Mouse (Mus musculus) stomach, embryonic 14.5 days (tissue): ENCODE data around the gene Herpud2. TPM values are rescaled to one million over a fixed set of nuclear protein-coding genes. Genes with fewer than 3 reads are reported as not detected.

Experiments
- ATAC-seq: fragments of 200-750 bp; cut with Nextera tagmentation; 2 replicates; pipeline ENCODE4 v1.8.0; 2017; ENCODE audit warnings: low read depth, moderate TSS enrichment; ENCODE audit not compliant: insufficient number of reproducible peaks, insufficient read depth, low FRiP score
- H3K27ac ChIP-seq: fragments of 300-500 bp; sonication (generic); 2 replicates; pipeline ENCODE4 v1.5.1; 2014; ENCODE audit warnings: mild to moderate bottlenecking, low read length, moderate library complexity, mixed read lengths
- H3K27me3 ChIP-seq: fragments of 300-500 bp; sonication (generic); 2 replicates; pipeline ENCODE4 v1.6.1; 2014; ENCODE audit warnings: low read length, control low read depth, mixed read lengths; ENCODE audit not compliant: control insufficient read depth, insufficient read depth
- H3K36me3 ChIP-seq: fragments of 300-500 bp; sonication (generic); 2 replicates; pipeline ENCODE4 v1.6.1; 2014; ENCODE audit warnings: mild to moderate bottlenecking, control low read depth, low read length, moderate library complexity, mixed read lengths; ENCODE audit not compliant: control insufficient read depth, insufficient read depth
- H3K4me1 ChIP-seq: fragments of 300-500 bp; sonication (generic); 2 replicates; pipeline ENCODE4 v1.6.1; 2014; ENCODE audit warnings: low read length, control low read depth, mixed read lengths; ENCODE audit not compliant: control insufficient read depth, insufficient read depth
- H3K4me2 ChIP-seq: fragments of 300-500 bp; sonication (generic); replicated peaks from 2 replicates; pipeline ENCODE4 v1.6.1; 2014; ENCODE audit warnings: low read depth, low read length, control low read depth
- H3K4me3 ChIP-seq: fragments of 300-500 bp; sonication (generic); 2 replicates; pipeline ENCODE4 v1.5.1; 2014; ENCODE audit warnings: low read depth, low read length, control low read depth
- H3K9ac ChIP-seq: fragments of 300-500 bp; sonication (generic); replicated peaks from 2 replicates; pipeline ENCODE4 v1.6.1; 2014; ENCODE audit warnings: low read depth, mild to moderate bottlenecking, control low read depth, low read length, moderate library complexity, mixed read lengths
- H3K9me3 ChIP-seq: fragments of 300-500 bp; sonication (generic); 2 replicates; pipeline ENCODE4 v1.6.1; 2016; ENCODE audit warnings: low read depth, low read length, control low read depth; ENCODE audit not compliant: control insufficient read depth
- WGBS: fragments of 180-500 bp; shearing (Covaris S2); extraction: QIAGEN DNeasy Blood & Tissue Kit; methylation state at CpG from one replicate; pipeline ENCODE4 v1.1.7; 2014; 5-methylcytosine and 5-hydroxymethylcytosine counted together
- polyA plus RNA-seq: library from polyadenylated mRNA; unstranded; fragments of >200 nt; fragmentation: Nextera tagmentation; extraction: Ambion mirVana; gene quantifications from 2 replicates; pipeline ENCODE4 v1.2.1, GENCODE M21; 2014

Herpud2 gene
- 32.4 and 34.2 TPM in 2 replicates for polyA plus RNA-seq

- ATAC-seq: peak; percentile 98
- Histone ChIP-seq H3K36me3 (no peaks in the 10 kb centered on the region), H3K4me3 (peak within 1 kb of the TSS; percentile 83), H3K4me1 (peaks cover 14% of the 10 kb centered on the region; the same call in 1 of the 2 replicates), H3K27ac (peak within 1 kb of the TSS; percentile 100), H3K9me3 (no peaks in the 10 kb centered on the region), H3K4me2 (peak within 1 kb of the TSS; percentile 62), H3K9ac (peak within 1 kb of the TSS; percentile 81), H3K27me3 (no peaks in the 10 kb centered on the region)
- under 1% methylated on average over 49 of the region's 51 CpGs for WGBS
Measured at GRCm38 (mm10) chr9:25151611-25152241, at the start of gene Herpud2. Herpud2 (minus strand) TSS chr9:25151820.

DNA sequence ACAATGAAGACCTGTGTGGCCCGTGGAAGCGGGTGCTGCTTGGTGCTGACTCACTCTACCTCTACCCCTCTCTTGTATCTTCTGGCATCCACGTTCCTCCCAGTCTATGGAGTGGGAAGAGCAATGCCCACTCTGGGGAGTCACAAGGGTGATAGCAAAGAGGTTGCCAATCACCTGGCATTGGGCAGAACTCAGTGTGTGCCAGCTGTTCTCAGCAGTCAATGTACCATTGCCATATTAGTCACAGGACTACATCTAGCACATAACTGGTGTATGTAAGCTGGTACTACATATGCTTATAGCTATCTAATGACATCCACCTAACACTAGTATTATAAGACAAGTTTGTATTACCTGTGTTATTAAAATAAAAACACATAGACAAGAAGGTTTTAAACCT, 49.4 kb upstream of the Herpud2 start:
- no peaks in the 10 kb centered on the region for H3K27me3 ChIP-seq
- no peak overlapping the region for H3K27ac ChIP-seq
- no peak for ATAC-seq
- H3K9me3 ChIP-seq: no peaks in the 10 kb centered on the region
- no peaks in the 10 kb centered on the region for H3K36me3 ChIP-seq
- no peak overlapping the region for H3K4me3 ChIP-seq
- H3K4me2 ChIP-seq: no peak overlapping the region
- no peak overlapping the region for H3K9ac ChIP-seq
- 77% methylated on average over 3 of the region's 3 CpGs for WGBS
- no peaks in the 10 kb centered on the region for H3K4me1 ChIP-seq

DNA sequence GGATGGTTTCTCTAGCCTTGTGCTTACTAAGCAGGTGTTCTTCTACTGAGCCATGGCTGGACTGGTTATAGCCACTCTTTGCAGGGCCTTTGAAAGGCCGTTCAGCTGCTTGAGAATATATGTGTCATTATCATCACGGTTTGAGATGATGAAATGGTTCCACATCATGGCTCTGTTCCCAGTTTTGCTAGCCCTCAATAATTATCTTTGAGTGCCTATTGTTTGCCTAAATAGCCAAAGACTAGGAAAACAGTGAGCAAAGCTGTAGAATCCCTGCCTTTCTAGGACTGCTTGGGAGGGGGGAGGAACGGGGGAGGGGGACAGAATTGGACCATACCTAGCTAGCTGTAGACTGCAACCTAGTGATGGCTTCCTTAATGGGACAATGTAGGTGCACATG, 48.5 kb upstream of the Herpud2 start:
- WGBS: 69% methylated on average over 3 of the region's 3 CpGs
- no peak for ATAC-seq

GRCm38 (mm10) chr9:25196746-25197145, 45.1 kb upstream of the Herpud2 start:
- Histone ChIP-seq H3K9me3 (no peaks in the 10 kb centered on the region), H3K36me3 (no peaks in the 10 kb centered on the region), H3K4me2 (no peak overlapping the region), H3K27me3 (no peaks in the 10 kb centered on the region), H3K4me3 (no peak overlapping the region), H3K27ac (no peak overlapping the region), H3K9ac (no peak overlapping the region), H3K4me1 (no peaks in the 10 kb centered on the region)
- 86% methylated on average over 5 of the region's 5 CpGs for WGBS
- ATAC-seq: no peak

More for the DNA sequence above, 48.5 kb upstream of the Herpud2 start:
- Histone ChIP-seq H3K9me3 (no peaks in the 10 kb centered on the region), H3K4me1 (no peaks in the 10 kb centered on the region), H3K4me2 (no peak overlapping the region), H3K27ac (no peak overlapping the region), H3K4me3 (no peak overlapping the region), H3K36me3 (no peaks in the 10 kb centered on the region), H3K9ac (no peak overlapping the region), H3K27me3 (no peaks in the 10 kb centered on the region)

GRCm38 (mm10) chr9:25191612-25192011, 40.0 kb upstream of the Herpud2 start:
- no peaks in the 10 kb centered on the region for H3K4me1 ChIP-seq
- 79% methylated on average over 2 of the region's 2 CpGs for WGBS
- ATAC-seq: no peak

GRCm38 (mm10) chr9:25186501-25186900, 34.9 kb upstream of the Herpud2 start:
- H3K4me3 ChIP-seq: no peak overlapping the region
- no peak for ATAC-seq
- H3K4me2 ChIP-seq: no peak overlapping the region
- 78% methylated on average over 4 of the region's 4 CpGs for WGBS
- no peaks in the 10 kb centered on the region for H3K9me3 ChIP-seq
- no peak overlapping the region for H3K9ac ChIP-seq
- H3K36me3 ChIP-seq: no peaks in the 10 kb centered on the region
- H3K27me3 ChIP-seq: no peaks in the 10 kb centered on the region
- H3K4me1 ChIP-seq: no peaks in the 10 kb centered on the region
- H3K27ac ChIP-seq: no peak overlapping the region

More at GRCm38 (mm10) chr9:25191612-25192011, 40.0 kb upstream of the Herpud2 start:
- Histone ChIP-seq H3K9me3 (no peaks in the 10 kb centered on the region), H3K27ac (no peak overlapping the region), H3K4me3 (no peak overlapping the region), H3K27me3 (no peaks in the 10 kb centered on the region), H3K36me3 (no peaks in the 10 kb centered on the region), H3K4me2 (no peak overlapping the region), H3K9ac (no peak overlapping the region)

DNA sequence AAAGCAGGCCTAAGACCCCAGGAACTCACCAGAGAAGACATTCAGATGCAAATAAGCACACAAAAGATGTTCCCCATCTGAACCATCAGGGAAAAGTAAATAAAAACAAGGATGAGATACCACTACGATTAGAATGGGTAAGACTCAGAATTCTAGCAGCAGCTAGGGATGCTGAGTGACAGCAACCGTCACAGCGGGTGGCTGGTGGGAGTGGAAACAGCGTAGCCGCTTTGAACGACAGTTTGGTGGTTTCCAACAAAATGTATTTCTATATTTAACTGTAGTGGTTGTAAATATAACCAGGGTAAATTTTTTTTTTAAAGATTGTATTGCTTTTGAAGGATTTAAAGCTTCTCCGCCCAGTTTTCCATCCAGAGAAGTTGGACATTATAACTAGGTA, 34.2 kb upstream of the Herpud2 start:
- no peak overlapping the region for H3K27ac ChIP-seq
- H3K9ac ChIP-seq: no peak overlapping the region
- H3K27me3 ChIP-seq: no peaks in the 10 kb centered on the region
- no peaks in the 10 kb centered on the region for H3K9me3 ChIP-seq
- H3K4me3 ChIP-seq: no peak overlapping the region
- 69% methylated on average over 7 of the region's 7 CpGs for WGBS
- no peak overlapping the region for H3K4me2 ChIP-seq
- no peaks in the 10 kb centered on the region for H3K36me3 ChIP-seq
- no peaks in the 10 kb centered on the region for H3K4me1 ChIP-seq
- no peak for ATAC-seq

- ATAC-seq: no peak
- no peaks in the 10 kb centered on the region for H3K4me1 ChIP-seq
- H3K36me3 ChIP-seq: no peaks in the 10 kb centered on the region
- no peaks in the 10 kb centered on the region for H3K9me3 ChIP-seq
- H3K9ac ChIP-seq: no peak overlapping the region
- H3K27me3 ChIP-seq: no peaks in the 10 kb centered on the region
- no peak overlapping the region for H3K27ac ChIP-seq
- WGBS: 87% methylated on average over 2 of the region's 2 CpGs
- H3K4me3 ChIP-seq: no peak overlapping the region
- no peak overlapping the region for H3K4me2 ChIP-seq
Measured at GRCm38 (mm10) chr9:25184606-25185005, 33.0 kb upstream of the Herpud2 start.

- peaks cover 8% of the 10 kb centered on the region; the same call in 1 of the 2 replicates for H3K4me1 ChIP-seq
- WGBS: 90% methylated on average over 3 of the region's 3 CpGs
- H3K27me3 ChIP-seq: no peaks in the 10 kb centered on the region
- H3K9ac ChIP-seq: no peak overlapping the region
- no peak for ATAC-seq
- H3K4me2 ChIP-seq: no peak overlapping the region
- no peaks in the 10 kb centered on the region for H3K9me3 ChIP-seq
- no peak overlapping the region for H3K27ac ChIP-seq
- H3K4me3 ChIP-seq: no peak overlapping the region
- no peaks in the 10 kb centered on the region for H3K36me3 ChIP-seq
Measured at GRCm38 (mm10) chr9:25178066-25178465, 26.4 kb upstream of the Herpud2 start.
